ENCODE assay signal across 22 mouse cellular contexts in genomic region chr8:91446008-91446407, GRCm38 (mm10).
DNase-seq lines count a peak whose midpoint lies in the region; ATAC-seq and TF ChIP-seq lines count a peak whose summit lies in the region.
"Had no signal": no experiment of that assay in that cellular context is flagged by ENCODE, and none has a peak within 500 bp of the region (broad histone marks: within the 10 kb centered on the region; RNA-seq: fewer than 3 reads in every experiment).

No protein-coding gene starts in this region.

- H3K36me3 ChIP-seq in kidney, adult 2 months (ENCODE audit: control insufficient read depth, insufficient read depth, low read length): no peaks in the 10 kb centered on the region
- H3K36me3 ChIP-seq in E14TG2a.4 (ENCODE audit: insufficient read depth, low read length): no peaks in the 10 kb centered on the region
- H3K36me3 ChIP-seq in embryonic facial prominence, embryonic 12.5 days: 0 out of 2 replicates have a peak, but pooled peaks cover 3% of the 10 kb centered on the region
- H3K36me3 ChIP-seq in limb, embryonic 13.5 days: 0 out of 2 replicates have a peak, but pooled peaks cover 3% of the 10 kb centered on the region
- no peaks in the 10 kb centered on the region for H3K36me3 ChIP-seq in hindbrain, embryonic 16.5 days (ENCODE audit: control insufficient read depth, insufficient read depth, low read length)
- H3K36me3 ChIP-seq: forebrain, embryonic 15.5 days; heart, embryonic 15.5 days had no signal

- DNase-seq in kidney, adult 2 months: no peak
- no peak for DNase-seq in kidney, adult 11 months
- DNase-seq: adrenal gland, adult 2 months; B cell, adult 2 months; cerebellum, adult 11 months; cerebellum, adult 9-11 months; heart, postnatal 4 days; kidney, postnatal 25 days; lung, adult 18-20 months; lung, postnatal 10 days had no signal

- H3K4me3 ChIP-seq in kidney, adult 2 months (ENCODE audit: insufficient read depth, low read depth, low read length): no peak overlapping the region
- H3K4me3 ChIP-seq in E14TG2a.4 (replicated peaks; ENCODE audit: low read length): 0 out of 2 replicates have a peak overlapping the region, but pooled peaks have one; percentile 4
- no peak overlapping the region for H3K4me3 ChIP-seq in embryonic facial prominence, embryonic 12.5 days
- no peak overlapping the region for H3K4me3 ChIP-seq in limb, embryonic 13.5 days
- H3K4me3 ChIP-seq in hindbrain, embryonic 16.5 days (ENCODE audit: low read length): no peak overlapping the region
- H3K4me3 ChIP-seq: embryonic facial prominence, embryonic 13.5 days; forebrain, embryonic 15.5 days; heart, embryonic 15.5 days; liver, embryonic 12.5 days; midbrain, embryonic 13.5 days had no signal

- no peaks in the 10 kb centered on the region for H3K27me3 ChIP-seq in kidney, adult 2 months (replicated peaks; ENCODE audit: control insufficient read depth, insufficient read depth, low read length)
- no peaks in the 10 kb centered on the region for H3K27me3 ChIP-seq in E14TG2a.4 (ENCODE audit: insufficient read depth, low read length)
- H3K27me3 ChIP-seq in embryonic facial prominence, embryonic 12.5 days: no peaks in the 10 kb centered on the region
- no peaks in the 10 kb centered on the region for H3K27me3 ChIP-seq in limb, embryonic 13.5 days
- H3K27me3 ChIP-seq in hindbrain, embryonic 16.5 days (replicated peaks; ENCODE audit: control insufficient read depth, insufficient read depth, low read length): no peaks in the 10 kb centered on the region
- H3K27me3 ChIP-seq: CH12.LX; embryonic facial prominence, embryonic 13.5 days; forebrain, embryonic 15.5 days; heart, embryonic 15.5 days; liver, embryonic 12.5 days; midbrain, embryonic 13.5 days had no signal

- H3K9me3 ChIP-seq in E14TG2a.4 (ENCODE audit: low read length): no peaks in the 10 kb centered on the region
- no peaks in the 10 kb centered on the region for H3K9me3 ChIP-seq in embryonic facial prominence, embryonic 12.5 days
- no peaks in the 10 kb centered on the region for H3K9me3 ChIP-seq in limb, embryonic 13.5 days
- no peaks in the 10 kb centered on the region for H3K9me3 ChIP-seq in hindbrain, embryonic 16.5 days (ENCODE audit: control insufficient read depth, low read length)
- H3K9me3 ChIP-seq: embryonic facial prominence, embryonic 13.5 days; forebrain, embryonic 15.5 days; heart, embryonic 15.5 days; liver, embryonic 12.5 days; midbrain, embryonic 13.5 days had no signal

- H3K27ac ChIP-seq in kidney, adult 2 months (ENCODE audit: insufficient read depth, low read depth, low read length): peak overlapping the region; percentile 97
- H3K27ac ChIP-seq in embryonic facial prominence, embryonic 12.5 days: 0 out of 2 replicates have a peak overlapping the region, but pooled peaks have one; percentile 63
- H3K27ac ChIP-seq in limb, embryonic 13.5 days: peak overlapping the region; percentile 81; the same call in 1 of the 2 replicates
- H3K27ac ChIP-seq in hindbrain, embryonic 16.5 days (ENCODE audit: low read depth, low read length): no peak overlapping the region
- H3K27ac ChIP-seq: forebrain, embryonic 15.5 days; heart, embryonic 15.5 days; hindbrain, embryonic 14.5 days; liver, embryonic 12.5 days; midbrain, embryonic 13.5 days had no signal

- no peak for ATAC-seq in embryonic facial prominence, embryonic 12.5 days (ENCODE audit: insufficient number of reproducible peaks, insufficient read depth, low FRiP score, low TSS enrichment)
- peak; percentile 48 for ATAC-seq in limb, embryonic 13.5 days (ENCODE audit: low FRiP score, low read depth)
- no peak for ATAC-seq in hindbrain, embryonic 16.5 days
- ATAC-seq in megakaryocyte progenitor cell, adult 5-6 weeks (replicated peaks; ENCODE audit: poor library complexity): no peak
- ATAC-seq: forebrain, embryonic 15.5 days; liver, embryonic 12.5 days; midbrain, embryonic 13.5 days had no signal

- no peak overlapping the region for H3K9ac ChIP-seq in embryonic facial prominence, embryonic 12.5 days
- H3K9ac ChIP-seq in limb, embryonic 13.5 days: no peak overlapping the region
- H3K9ac ChIP-seq in hindbrain, embryonic 16.5 days (ENCODE audit: low read depth, low read length): no peak overlapping the region
- H3K9ac ChIP-seq: forebrain, embryonic 15.5 days; heart, embryonic 15.5 days; hindbrain, embryonic 14.5 days; liver, embryonic 12.5 days; midbrain, embryonic 13.5 days had no signal

- no peak for TF ChIP-seq POLR2A in kidney, adult 2 months (IDR thresholded peaks at IDR 0.05; ENCODE audit: low read depth, low read length)

- TF ChIP-seq CTCF in kidney, adult 2 months (conservative IDR thresholded peaks at IDR 0.05; ENCODE audit: insufficient read depth, insufficient read length, low read depth, low read length): no peak
- no peak for TF ChIP-seq CTCF in E14TG2a.4 (conservative IDR thresholded peaks at IDR 0.05; ENCODE audit: low read length)

- H3K4me2 ChIP-seq in embryonic facial prominence, embryonic 12.5 days (replicated peaks): no peak overlapping the region
- H3K4me2 ChIP-seq in limb, embryonic 13.5 days (replicated peaks): no peak overlapping the region
- H3K4me2 ChIP-seq in hindbrain, embryonic 16.5 days (ENCODE audit: low read length): no peak overlapping the region
- H3K4me2 ChIP-seq: forebrain, embryonic 15.5 days; heart, embryonic 15.5 days; hindbrain, embryonic 14.5 days; liver, embryonic 12.5 days; midbrain, embryonic 13.5 days had no signal

- H3K4me1 ChIP-seq in kidney, adult 2 months (ENCODE audit: control insufficient read depth, insufficient read depth, low read length): peaks cover 10% of the 10 kb centered on the region
- H3K4me1 ChIP-seq in E14TG2a.4 (replicated peaks; ENCODE audit: low read depth, low read length): peaks cover 35% of the 10 kb centered on the region
- peaks cover 28% of the 10 kb centered on the region for H3K4me1 ChIP-seq in embryonic facial prominence, embryonic 12.5 days
- H3K4me1 ChIP-seq in limb, embryonic 13.5 days: peaks cover 37% of the 10 kb centered on the region
- H3K4me1 ChIP-seq in hindbrain, embryonic 16.5 days (ENCODE audit: control insufficient read depth, insufficient read depth, low read depth, low read length): no peaks in the 10 kb centered on the region
- H3K4me1 ChIP-seq: forebrain, embryonic 15.5 days; heart, embryonic 15.5 days; liver, embryonic 12.5 days; midbrain, embryonic 13.5 days had no signal

- 89% methylated on average over 5 of the region's 5 CpGs for WGBS in kidney, adult 2 months
- WGBS in embryonic facial prominence, embryonic 12.5 days: 75% methylated on average over 5 of the region's 5 CpGs
- 39% methylated on average over 5 of the region's 5 CpGs for WGBS in limb, embryonic 13.5 days
- 87% methylated on average over 5 of the region's 5 CpGs for WGBS in hindbrain, embryonic 16.5 days
